Mouse (Mus musculus) heart, embryonic 12.5 days (tissue): ENCODE data around the gene Ramp2. TPM values are rescaled to one million over a fixed set of nuclear protein-coding genes. Genes with fewer than 3 reads are reported as not detected.

ENCODE experiments used
- ATAC-seq: fragments of 200-750 bp; cut with Nextera tagmentation; 2 replicates; pipeline ENCODE4 v1.8.0; 2017; ENCODE audit warnings: moderate TSS enrichment, moderate library complexity; ENCODE audit not compliant: insufficient number of reproducible peaks, low FRiP score
- H3K27ac ChIP-seq: fragments of 300-500 bp; sonication (generic); 2 replicates; pipeline ENCODE4 v1.5.1; 2016; ENCODE audit warnings: mild to moderate bottlenecking, moderate library complexity; ENCODE audit not compliant: poor library complexity, severe bottlenecking
- H3K27me3 ChIP-seq: fragments of 300-500 bp; sonication (generic); replicated peaks from 2 replicates; pipeline ENCODE4 v1.6.1; 2016; ENCODE audit warnings: mild to moderate bottlenecking, moderate library complexity
- H3K36me3 ChIP-seq: fragments of 300-500 bp; sonication (generic); 2 replicates; pipeline ENCODE4 v1.6.1; 2016; ENCODE audit warnings: mild to moderate bottlenecking, moderate library complexity
- H3K4me1 ChIP-seq: fragments of 300-500 bp; sonication (generic); replicated peaks from 2 replicates; pipeline ENCODE4 v1.6.1; 2016; ENCODE audit warnings: mild to moderate bottlenecking
- H3K4me2 ChIP-seq: fragments of 300-500 bp; sonication (generic); 2 replicates; pipeline ENCODE4 v1.6.1; 2016; ENCODE audit warnings: mild to moderate bottlenecking, moderate library complexity
- H3K4me3 ChIP-seq: fragments of 300-500 bp; sonication (generic); 2 replicates; pipeline ENCODE4 v1.5.1; 2016; ENCODE audit warnings: mild to moderate bottlenecking
- H3K9ac ChIP-seq: fragments of 300-500 bp; sonication (generic); 2 replicates; pipeline ENCODE4 v1.6.1; 2016; ENCODE audit warnings: mild to moderate bottlenecking, moderate library complexity
- H3K9me3 ChIP-seq: fragments of 300-500 bp; sonication (generic); replicated peaks from 2 replicates; pipeline ENCODE4 v1.6.1; 2016; ENCODE audit warnings: mild to moderate bottlenecking, moderate library complexity
- WGBS: fragments of 180-500 bp; shearing (Covaris S2); methylation state at CpG from one replicate; pipeline ENCODE4 v1.1.7; 2016; 5-methylcytosine and 5-hydroxymethylcytosine counted together
- polyA plus RNA-seq: library from polyadenylated mRNA; unstranded; fragments of >200 nt; fragmentation: Nextera tagmentation; extraction: Ambion mirVana; gene quantifications from 2 replicates; pipeline ENCODE4 v1.2.1, GENCODE M21; 2016

The Ramp2 gene
- polyA plus RNA-seq, 1 experiment from 2014 or later, result 233 TPM

DNA sequence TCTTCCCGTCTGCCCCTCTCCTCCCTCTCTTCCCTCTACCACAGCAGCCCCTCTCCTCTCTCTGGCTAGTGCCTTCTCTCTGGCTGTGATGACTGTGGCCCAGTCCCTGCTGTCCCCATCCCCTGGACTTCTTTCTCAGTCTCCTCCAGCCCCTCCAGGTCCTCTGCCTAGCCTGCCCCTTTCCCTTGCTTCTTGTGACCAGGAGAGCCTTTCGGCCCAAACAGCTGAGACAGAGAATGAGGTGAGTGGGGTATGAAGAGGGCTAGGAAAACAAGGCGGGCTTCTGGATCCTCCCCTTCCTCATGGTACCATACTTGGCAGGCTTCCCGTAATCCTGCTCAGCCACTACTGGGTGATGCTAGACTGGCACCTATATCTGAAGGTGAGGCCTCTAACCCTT, 29.5 kb downstream of the Ramp2 start:
- H3K4me3 ChIP-seq, result no peak overlapping the region
- peaks cover 14% of the 10 kb centered on the region for H3K36me3 ChIP-seq
- no peaks in the 10 kb centered on the region for H3K9me3 ChIP-seq
- WGBS, result 73% methylated on average over 4 of the region's 4 CpGs
- ATAC-seq, result no peak
- H3K27me3 ChIP-seq, result 0 out of 2 replicates have a peak, but pooled peaks cover 7% of the 10 kb centered on the region
- H3K4me1 ChIP-seq, result peaks cover 28% of the 10 kb centered on the region
- H3K9ac ChIP-seq, result no peak overlapping the region
- no peak overlapping the region for H3K4me2 ChIP-seq
- H3K27ac ChIP-seq, result no peak overlapping the region

DNA sequence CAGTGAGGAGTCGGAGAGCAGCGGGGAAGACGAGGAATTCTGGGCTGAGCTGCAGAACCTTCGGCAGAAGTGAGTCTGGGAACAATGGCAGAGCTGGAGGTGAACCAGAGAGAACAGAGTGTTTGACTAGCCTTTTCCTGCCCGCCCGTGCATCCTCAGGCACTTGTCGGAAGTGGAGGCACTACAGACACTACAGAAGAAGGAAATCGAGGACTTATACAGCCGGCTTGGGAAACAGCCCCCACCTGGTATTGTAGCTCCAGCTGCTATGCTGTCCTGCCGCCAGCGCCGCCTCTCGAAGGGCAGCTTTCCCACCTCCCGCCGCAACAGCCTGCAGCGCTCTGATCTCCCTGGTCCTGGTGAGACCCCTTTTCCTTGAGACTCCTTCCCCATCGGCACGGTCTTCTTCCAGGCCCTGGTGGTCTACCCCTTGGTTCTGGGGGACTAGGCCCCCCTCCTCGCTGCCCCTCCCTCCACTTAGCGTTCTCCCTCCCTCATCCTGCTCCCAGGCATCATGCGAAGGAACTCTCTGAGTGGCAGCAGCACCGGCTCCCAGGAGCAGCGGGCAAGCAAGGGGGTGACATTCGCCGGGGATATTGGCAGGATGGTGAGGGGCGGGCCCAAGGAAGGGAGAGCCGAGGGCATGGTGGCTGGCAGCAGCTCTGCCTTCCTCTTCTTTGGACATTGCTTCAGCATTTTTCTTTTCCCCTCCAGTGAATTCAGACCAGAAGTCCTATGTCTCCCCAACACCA, 30.7 kb downstream of the Ramp2 start:
- no peak overlapping the region for H3K27ac ChIP-seq
- 0 out of 2 replicates have a peak overlapping the region, but pooled peaks have one; percentile 43 for H3K9ac ChIP-seq
- H3K4me2 ChIP-seq, result peak overlapping the region; percentile 87
- 29% methylated on average over 27 of the region's 27 CpGs for WGBS
- H3K27me3 ChIP-seq, result 0 out of 2 replicates have a peak, but pooled peaks cover 9% of the 10 kb centered on the region
- peak overlapping the region; percentile 10; the same call in 1 of the 2 replicates for H3K4me3 ChIP-seq
- ATAC-seq, result no peak
- H3K4me1 ChIP-seq, result peaks cover 28% of the 10 kb centered on the region
- peaks cover 14% of the 10 kb centered on the region for H3K36me3 ChIP-seq
- no peaks in the 10 kb centered on the region for H3K9me3 ChIP-seq

DNA sequence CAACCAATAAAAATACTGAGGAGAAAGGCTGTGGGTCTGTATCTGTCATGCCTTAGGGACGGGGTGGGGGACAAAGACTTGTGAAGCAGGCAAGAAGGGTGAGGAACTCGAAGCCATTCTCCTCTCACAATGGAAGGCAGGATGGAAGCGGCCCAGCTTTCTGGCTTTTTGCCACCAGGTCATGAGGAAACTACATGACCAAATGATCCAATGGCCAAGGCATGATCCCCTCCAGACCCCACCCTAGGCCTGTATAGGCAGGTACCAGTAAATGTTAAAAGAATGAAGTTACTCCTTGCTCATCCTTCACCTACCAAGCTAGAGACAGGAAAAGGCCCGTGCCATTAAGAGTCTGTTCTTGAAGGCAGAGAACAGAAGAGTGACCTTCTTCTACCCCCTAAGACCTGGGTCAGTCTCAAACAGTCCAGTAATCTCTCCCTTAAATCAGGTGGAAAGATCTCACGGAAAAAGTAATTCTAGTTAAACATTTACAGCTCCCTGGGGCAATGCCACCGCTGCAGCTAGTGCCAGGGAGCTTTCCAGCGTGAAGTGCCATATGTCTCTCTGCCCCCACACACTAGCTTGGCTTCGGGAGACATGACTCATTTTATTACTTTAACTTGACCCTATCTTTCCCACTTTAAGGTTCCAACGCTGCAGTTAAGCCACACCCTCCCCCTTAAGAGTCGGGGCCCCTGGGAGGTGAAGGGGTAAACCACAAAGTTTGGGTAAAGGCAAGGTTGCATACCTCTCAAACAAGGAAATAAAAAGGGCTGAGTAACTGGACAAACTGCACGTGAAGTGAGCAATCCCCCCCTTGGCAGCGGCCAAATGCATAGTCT, 31.8 kb downstream of the Ramp2 start:
- 66% methylated on average over 12 of the region's 12 CpGs for WGBS
- Histone ChIP-seq H3K4me2 (peak overlapping the region; percentile 87), H3K9ac (peak overlapping the region; percentile 86), H3K27me3 (0 out of 2 replicates have a peak, but pooled peaks cover 9% of the 10 kb centered on the region), H3K9me3 (no peaks in the 10 kb centered on the region), H3K36me3 (peaks cover 14% of the 10 kb centered on the region), H3K4me3 (peak overlapping the region; percentile 84), H3K4me1 (peaks cover 28% of the 10 kb centered on the region), H3K27ac (no peak overlapping the region)
- no peak for ATAC-seq

DNA sequence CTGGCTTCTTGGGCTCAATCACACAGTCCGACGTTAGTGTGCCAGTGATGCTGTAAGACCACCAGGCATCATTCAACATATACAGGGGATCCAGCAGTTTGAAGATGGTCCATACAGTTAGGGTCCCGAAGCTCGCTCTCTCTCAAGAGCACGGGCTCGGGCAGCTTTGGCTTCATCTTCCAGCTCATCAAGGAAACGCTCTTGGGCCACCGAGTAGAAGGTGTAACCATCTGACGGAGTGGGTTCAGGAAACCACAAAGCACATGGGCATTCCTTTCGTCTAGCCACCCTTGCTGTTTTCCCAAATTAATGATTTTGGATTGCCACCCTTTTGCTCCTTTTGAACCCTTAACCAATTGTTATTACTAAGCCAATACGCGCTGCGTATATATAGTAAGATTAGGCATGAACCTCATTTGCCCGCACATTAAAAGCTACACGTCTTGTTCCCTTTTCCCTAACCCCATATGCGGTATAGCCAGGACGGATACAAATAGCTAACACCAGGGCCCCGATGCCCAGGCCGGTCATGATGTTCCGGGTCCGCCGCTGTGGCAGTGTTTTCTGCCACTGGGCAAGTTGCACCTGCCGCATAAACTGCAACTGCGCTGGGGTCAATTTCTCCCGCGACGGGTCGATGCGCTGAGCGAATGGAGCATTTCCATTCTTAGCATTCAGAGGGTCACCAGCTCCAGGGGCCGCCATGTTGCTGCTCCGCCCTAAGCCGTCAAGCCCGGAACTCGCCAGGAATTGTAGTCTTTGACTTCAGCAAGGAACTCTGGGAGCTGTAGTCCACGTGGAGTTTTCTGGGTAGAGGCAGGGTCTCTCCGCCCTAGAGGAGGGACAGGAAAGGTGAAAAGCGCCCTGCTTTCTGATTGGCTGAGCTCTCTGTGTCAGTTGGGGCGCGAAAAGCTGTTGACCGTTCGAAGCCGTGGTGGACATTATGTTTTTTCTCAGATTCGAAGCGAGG, 32.7 kb downstream of the Ramp2 start, which contains the start of the genes Cntd1 and Coa3:
Cntd1 (plus strand) TSS at position 790 of the 970 bp plus-strand sequence.
Coa3 (minus strand) TSS at position 892 of the 970 bp plus-strand sequence.
- Histone ChIP-seq H3K4me1 (peaks cover 28% of the 10 kb centered on the region), H3K27me3 (0 out of 2 replicates have a peak, but pooled peaks cover 9% of the 10 kb centered on the region), H3K4me2 (peak within 1 kb of the TSS; percentile 87), H3K27ac (peak within 1 kb of the TSS; percentile 78), H3K4me3 (peak within 1 kb of the TSS; percentile 84), H3K9me3 (no peaks in the 10 kb centered on the region), H3K9ac (peak within 1 kb of the TSS; percentile 86), H3K36me3 (peaks cover 14% of the 10 kb centered on the region)
- 8% methylated on average over 45 of the region's 45 CpGs for WGBS
- ATAC-seq, result peak; percentile 94

DNA sequence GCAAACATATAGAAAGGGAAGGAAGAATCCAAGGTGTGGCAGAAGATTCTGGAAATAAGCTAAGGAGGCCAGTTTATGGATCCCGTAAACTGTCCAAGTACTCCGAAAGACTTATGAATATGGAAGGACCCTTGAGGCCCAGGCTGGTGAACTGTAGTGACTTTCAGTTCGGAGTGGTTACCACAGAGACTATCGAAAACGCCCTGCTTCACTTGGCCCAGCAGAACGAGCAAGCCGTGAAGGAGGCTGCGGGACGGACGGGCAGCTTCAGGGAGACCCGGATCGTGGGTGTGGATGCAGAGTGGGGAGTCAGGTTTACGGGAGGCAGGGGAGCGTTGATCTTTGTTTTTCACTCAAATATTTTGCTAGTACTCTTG, 33.4 kb downstream of the Ramp2 start:
- Histone ChIP-seq H3K9ac (peak overlapping the region; percentile 32; the same call in 1 of the 2 replicates), H3K27me3 (0 out of 2 replicates have a peak, but pooled peaks cover 9% of the 10 kb centered on the region), H3K36me3 (peaks cover 14% of the 10 kb centered on the region), H3K9me3 (no peaks in the 10 kb centered on the region), H3K4me2 (peak overlapping the region; percentile 87), H3K27ac (no peak overlapping the region), H3K4me3 (peak overlapping the region; percentile 84), H3K4me1 (peaks cover 28% of the 10 kb centered on the region)
- WGBS, result 60% methylated on average over 14 of the region's 14 CpGs
- peak; percentile 27; the same call in 1 of the 2 replicates for ATAC-seq

DNA sequence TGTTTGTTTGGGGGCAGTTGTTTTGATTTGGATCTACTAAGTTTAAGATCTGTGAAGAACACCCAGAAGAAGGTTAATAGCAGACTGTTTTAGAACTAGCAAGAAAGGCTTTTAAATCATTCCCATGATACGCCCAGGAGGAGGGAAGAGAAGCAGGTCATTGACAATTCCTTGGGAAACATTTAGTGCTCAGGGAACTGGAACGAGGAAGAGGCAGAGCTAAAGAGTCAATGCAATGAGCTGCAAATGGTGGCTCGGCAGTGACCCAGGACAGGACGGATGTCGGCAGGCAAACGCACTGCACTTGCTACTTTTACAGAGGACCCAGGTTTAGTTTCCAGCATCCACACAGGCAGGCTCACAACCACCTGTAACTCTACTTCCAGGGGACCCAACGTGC, 35.0 kb downstream of the Ramp2 start:
- ATAC-seq, result no peak
- Histone ChIP-seq H3K4me2 (no peak overlapping the region), H3K27ac (no peak overlapping the region), H3K27me3 (0 out of 2 replicates have a peak, but pooled peaks cover 9% of the 10 kb centered on the region), H3K4me3 (no peak overlapping the region), H3K9ac (no peak overlapping the region), H3K9me3 (no peaks in the 10 kb centered on the region), H3K4me1 (peaks cover 28% of the 10 kb centered on the region), H3K36me3 (peaks cover 17% of the 10 kb centered on the region)
- WGBS, result 53% methylated on average over 7 of the region's 7 CpGs

DNA sequence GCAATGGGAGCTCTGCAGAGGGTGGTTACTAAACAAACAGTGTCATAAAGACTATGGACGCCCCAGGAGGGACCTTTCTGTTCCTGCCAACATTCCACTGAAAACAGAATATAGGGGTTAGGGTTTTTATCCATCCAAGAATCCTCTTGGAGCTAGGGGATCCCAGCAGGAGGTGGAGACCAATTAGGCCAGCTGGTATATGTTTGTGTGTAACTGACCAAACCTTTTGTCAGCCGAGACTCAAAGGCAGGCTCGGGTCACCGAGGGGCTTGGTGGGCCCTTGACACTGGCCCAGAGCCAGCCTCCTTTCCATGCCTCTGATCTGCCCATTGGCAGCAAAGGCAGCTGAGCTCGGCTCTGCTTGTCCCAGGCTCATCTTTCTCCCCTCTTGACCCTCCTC, 37.1 kb downstream of the Ramp2 start:
- WGBS, result 44% methylated on average over 5 of the region's 5 CpGs
- no peak overlapping the region for H3K9ac ChIP-seq
- no peak overlapping the region for H3K27ac ChIP-seq
- H3K27me3 ChIP-seq, result 0 out of 2 replicates have a peak, but pooled peaks cover 9% of the 10 kb centered on the region
- H3K4me1 ChIP-seq, result peaks cover 7% of the 10 kb centered on the region
- H3K4me3 ChIP-seq, result no peak overlapping the region
- peaks cover 17% of the 10 kb centered on the region for H3K36me3 ChIP-seq
- no peak overlapping the region for H3K4me2 ChIP-seq
- no peak for ATAC-seq
- no peaks in the 10 kb centered on the region for H3K9me3 ChIP-seq

DNA sequence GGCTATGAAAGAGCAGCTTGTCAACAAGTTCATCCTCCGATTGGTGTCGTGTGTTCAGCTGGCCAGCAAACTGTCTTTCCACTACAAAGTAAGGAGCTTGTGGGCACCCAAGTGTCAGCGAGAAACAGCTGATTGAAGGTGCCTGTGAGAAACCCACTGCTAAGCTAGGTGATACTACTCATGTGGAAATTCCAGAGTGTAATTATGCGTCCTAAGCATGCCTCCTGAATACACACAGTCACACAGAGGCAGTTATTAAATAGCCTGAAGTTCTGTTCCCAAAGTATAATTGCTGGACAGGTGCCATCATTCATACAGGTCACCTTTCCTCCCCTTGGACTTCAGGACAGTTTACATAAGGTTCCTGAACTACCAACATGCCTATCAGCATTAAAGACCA, 38.0 kb downstream of the Ramp2 start:
- Histone ChIP-seq H3K9me3 (no peaks in the 10 kb centered on the region), H3K27me3 (0 out of 2 replicates have a peak, but pooled peaks cover 9% of the 10 kb centered on the region), H3K4me1 (0 out of 2 replicates have a peak, but pooled peaks cover 3% of the 10 kb centered on the region), H3K4me2 (no peak overlapping the region), H3K4me3 (no peak overlapping the region), H3K36me3 (peaks cover 25% of the 10 kb centered on the region), H3K27ac (no peak overlapping the region), H3K9ac (no peak overlapping the region)
- no peak for ATAC-seq
- WGBS, result 65% methylated on average over 4 of the region's 4 CpGs

DNA sequence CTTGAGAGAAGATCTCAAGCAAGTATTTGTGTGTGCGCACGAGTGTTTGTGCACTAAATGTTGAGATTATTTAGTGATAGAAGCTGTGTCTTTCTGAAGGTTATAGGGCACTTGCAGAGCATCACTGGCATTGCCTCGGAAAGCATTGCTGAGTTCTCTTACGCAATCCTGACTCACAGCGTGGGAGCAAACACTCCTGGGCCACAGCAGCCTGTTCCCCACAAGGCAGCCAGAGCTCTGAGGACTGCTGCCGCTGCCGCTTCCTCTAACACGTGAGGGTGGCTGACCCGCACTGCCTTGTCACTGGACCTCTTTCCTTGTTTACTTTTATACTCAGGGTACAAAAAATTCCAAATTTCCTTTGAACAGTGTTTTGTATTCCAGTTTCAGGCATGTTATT, 41.5 kb downstream of the Ramp2 start:
- Histone ChIP-seq H3K27ac (no peak overlapping the region), H3K4me2 (no peak overlapping the region), H3K27me3 (no peaks in the 10 kb centered on the region), H3K36me3 (peaks cover 60% of the 10 kb centered on the region), H3K4me3 (no peak overlapping the region), H3K4me1 (no peaks in the 10 kb centered on the region), H3K9me3 (no peaks in the 10 kb centered on the region), H3K9ac (no peak overlapping the region)
- ATAC-seq, result no peak
- WGBS, result 85% methylated on average over 9 of the region's 9 CpGs

DNA sequence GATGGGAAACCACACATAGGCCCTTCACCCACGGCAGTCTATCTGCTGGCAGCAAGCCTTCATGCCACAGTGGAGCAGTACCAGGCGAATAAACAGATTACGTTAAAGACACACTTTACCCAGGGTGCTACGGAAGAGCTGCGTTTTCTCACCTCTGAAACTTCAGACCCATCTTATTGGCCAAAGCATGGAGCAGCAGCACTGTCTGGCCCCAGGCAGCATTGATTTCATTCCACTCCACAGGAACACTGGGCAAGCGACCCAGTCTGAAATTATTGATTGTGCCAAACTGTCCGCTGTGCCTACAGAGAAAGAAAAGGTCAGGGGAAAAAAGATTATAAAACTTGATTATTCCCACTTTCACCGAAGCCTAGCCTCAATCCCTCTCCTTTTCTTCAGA, 45.4 kb downstream of the Ramp2 start:
- 93% methylated on average over 8 of the region's 8 CpGs for WGBS
- no peak overlapping the region for H3K27ac ChIP-seq
- ATAC-seq, result no peak
- no peaks in the 10 kb centered on the region for H3K4me1 ChIP-seq
- no peaks in the 10 kb centered on the region for H3K9me3 ChIP-seq
- H3K9ac ChIP-seq, result no peak overlapping the region
- H3K4me3 ChIP-seq, result no peak overlapping the region
- H3K4me2 ChIP-seq, result no peak overlapping the region
- H3K36me3 ChIP-seq, result peaks cover 88% of the 10 kb centered on the region
- no peaks in the 10 kb centered on the region for H3K27me3 ChIP-seq
